Mouse (Mus musculus): ENCODE data around the gene Mcm2.

Mcm2 gene

GRCm38 (mm10) chr6:88898534-88899048 is at the start of gene Mcm2:
Mcm2 (minus strand) TSS chr6:88898780.
- in situ Hi-C loops (cut with MseI, MboI): no loop called here

GRCm38 (mm10) chr6:88947771-88948170 is 49.2 kb upstream of the Mcm2 start:
- in situ Hi-C loops (cut with MseI, MboI): no loop called here

- in situ Hi-C loops (cut with MseI, MboI): no loop called here
Measured at GRCm38 (mm10) chr6:88946442-88946841, 47.9 kb upstream of the Mcm2 start.

GRCm38 (mm10) chr6:88943666-88944065 is 45.1 kb upstream of the Mcm2 start:
- in situ Hi-C loops (cut with MseI, MboI): no loop called here

GRCm38 (mm10) chr6:88942595-88942994 is 44.0 kb upstream of the Mcm2 start:
- in situ Hi-C loops (cut with MseI, MboI): no loop called here

- in situ Hi-C loops (cut with MseI, MboI): no loop called here
Measured at GRCm38 (mm10) chr6:88941628-88942027, 43.0 kb upstream of the Mcm2 start.

GRCm38 (mm10) chr6:88940090-88940916 is 41.7 kb upstream of the Mcm2 start:
- in situ Hi-C loops (cut with MseI, MboI): no loop called here

- in situ Hi-C loops (cut with MseI, MboI): loop anchor here in 1 of 2 experiments (10.0 kb wide), 1 partner anchor 615 kb away; no protein-coding TSS in a partner anchor
Measured at GRCm38 (mm10) chr6:88939281-88940089, 40.9 kb upstream of the Mcm2 start.

GRCm38 (mm10) chr6:88938664-88939055 is 40.1 kb upstream of the Mcm2 start:
- in situ Hi-C loops (cut with MseI, MboI): loop anchor here in 1 of 2 experiments (10.0 kb wide), 1 partner anchor 616 kb away; no protein-coding TSS in a partner anchor

GRCm38 (mm10) chr6:88937971-88938663 is 39.5 kb upstream of the Mcm2 start:
- in situ Hi-C loops (cut with MseI, MboI): loop anchor here in 1 of 2 experiments (10.0 kb wide), 1 partner anchor 617 kb away; no protein-coding TSS in a partner anchor

GRCm38 (mm10) chr6:88937214-88937549 is 38.6 kb upstream of the Mcm2 start:
- in situ Hi-C loops (cut with MseI, MboI): loop anchor here in 1 of 2 experiments (10.0 kb wide), 1 partner anchor 618 kb away; no protein-coding TSS in a partner anchor

- in situ Hi-C loops (cut with MseI, MboI): loop anchor here in 1 of 2 experiments (10.0 kb wide), 1 partner anchor 618 kb away; no protein-coding TSS in a partner anchor
Measured at GRCm38 (mm10) chr6:88936342-88937213, 38.0 kb upstream of the Mcm2 start.

- in situ Hi-C loops (cut with MseI, MboI): loop anchor here in 1 of 2 experiments (10.0 kb wide), 1 partner anchor 619 kb away; no protein-coding TSS in a partner anchor
Measured at GRCm38 (mm10) chr6:88935735-88936276, 37.2 kb upstream of the Mcm2 start.

- in situ Hi-C loops (cut with MseI, MboI): loop anchor here in 1 of 2 experiments (10.0 kb wide), 1 partner anchor 620 kb away; no protein-coding TSS in a partner anchor
Measured at GRCm38 (mm10) chr6:88934816-88935215, 36.2 kb upstream of the Mcm2 start.

GRCm38 (mm10) chr6:88934132-88934531 is 35.6 kb upstream of the Mcm2 start:
- in situ Hi-C loops (cut with MseI, MboI): loop anchor here in 1 of 2 experiments (10.0 kb wide), 1 partner anchor 621 kb away; no protein-coding TSS in a partner anchor

GRCm38 (mm10) chr6:88931449-88931848 is 32.9 kb upstream of the Mcm2 start:
- in situ Hi-C loops (cut with MseI, MboI): loop anchor here in 1 of 2 experiments (10.0 kb wide), 1 partner anchor 623 kb away; no protein-coding TSS in a partner anchor

- in situ Hi-C loops (cut with MseI, MboI): loop anchor here in 1 of 2 experiments (10.0 kb wide), 1 partner anchor 625 kb away; no protein-coding TSS in a partner anchor
Measured at GRCm38 (mm10) chr6:88930049-88930448, 31.5 kb upstream of the Mcm2 start.

GRCm38 (mm10) chr6:88929451-88929850 is 30.9 kb upstream of the Mcm2 start:
- in situ Hi-C loops (cut with MseI, MboI): loop anchor here in 1 of 2 experiments (5.0 kb wide), 1 partner anchor 78 kb away; no protein-coding TSS in a partner anchor

- in situ Hi-C loops (cut with MseI, MboI): loop anchor here in 1 of 2 experiments (5.0 kb wide), 1 partner anchor 79 kb away; no protein-coding TSS in a partner anchor
Measured at GRCm38 (mm10) chr6:88928576-88928975, 30.0 kb upstream of the Mcm2 start.
